Mouse (Mus musculus) embryonic fibroblast, embryonic 13.5 days (primary cell): ENCODE measurements around the gene Syce2.

ENCODE experiments used
- CTCF ChIP-seq: IDR thresholded peaks from 2 replicates; pipeline ENCODE4 v1.5.1; 2011; ENCODE audit warnings: mild to moderate bottlenecking, control low read depth, low read length, moderate library complexity, borderline replicate concordance; ENCODE audit not compliant: insufficient read depth
- POLR2A ChIP-seq: IDR thresholded peaks from 2 replicates; pipeline ENCODE4 v1.6.1; 2011; ENCODE audit warnings: low read depth, mild to moderate bottlenecking, control low read depth, low read length, moderate library complexity

DNA sequence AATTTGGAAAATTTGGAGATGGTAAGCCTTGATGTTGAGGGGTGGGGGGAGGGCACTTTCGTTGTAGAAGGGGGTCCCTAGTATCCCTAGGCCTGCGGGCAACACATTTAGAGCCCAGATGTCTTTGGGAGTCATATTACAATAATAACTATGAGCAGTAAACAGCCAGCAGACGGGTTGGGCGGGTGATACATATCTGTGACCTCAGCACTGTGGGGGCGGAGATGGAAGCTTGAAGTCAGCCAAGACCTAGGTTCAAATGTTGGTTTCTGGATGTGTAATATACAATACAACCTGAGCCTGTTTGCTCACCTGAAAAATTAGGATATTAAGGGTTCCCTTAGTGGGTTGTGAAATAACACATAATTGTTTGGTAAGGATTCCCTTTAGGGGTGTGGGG, 38.0 kb downstream of the Syce2 start:
- TF ChIP-seq CTCF (no peak), POLR2A (no peak)
